Mouse (Mus musculus) embryonic fibroblast, embryonic 13.5 days (primary cell): ENCODE results near the gene Cenpf.

Experiments used
- CTCF ChIP-seq: IDR thresholded peaks from 2 replicates; pipeline ENCODE4 v1.5.1; 2011; ENCODE audit warnings: mild to moderate bottlenecking, control low read depth, low read length, moderate library complexity, borderline replicate concordance; ENCODE audit not compliant: insufficient read depth
- POLR2A ChIP-seq: IDR thresholded peaks from 2 replicates; pipeline ENCODE4 v1.6.1; 2011; ENCODE audit warnings: low read depth, mild to moderate bottlenecking, control low read depth, low read length, moderate library complexity

- TF ChIP-seq CTCF, result no peak
- TF ChIP-seq POLR2A, result no peak
Observed at GRCm38 (mm10) chr1:189695321-189695720, 7.4 kb upstream of the Cenpf start.
